Comparison of ENCODE assay signal across 10 mouse cellular contexts in the genomic region with DNA sequence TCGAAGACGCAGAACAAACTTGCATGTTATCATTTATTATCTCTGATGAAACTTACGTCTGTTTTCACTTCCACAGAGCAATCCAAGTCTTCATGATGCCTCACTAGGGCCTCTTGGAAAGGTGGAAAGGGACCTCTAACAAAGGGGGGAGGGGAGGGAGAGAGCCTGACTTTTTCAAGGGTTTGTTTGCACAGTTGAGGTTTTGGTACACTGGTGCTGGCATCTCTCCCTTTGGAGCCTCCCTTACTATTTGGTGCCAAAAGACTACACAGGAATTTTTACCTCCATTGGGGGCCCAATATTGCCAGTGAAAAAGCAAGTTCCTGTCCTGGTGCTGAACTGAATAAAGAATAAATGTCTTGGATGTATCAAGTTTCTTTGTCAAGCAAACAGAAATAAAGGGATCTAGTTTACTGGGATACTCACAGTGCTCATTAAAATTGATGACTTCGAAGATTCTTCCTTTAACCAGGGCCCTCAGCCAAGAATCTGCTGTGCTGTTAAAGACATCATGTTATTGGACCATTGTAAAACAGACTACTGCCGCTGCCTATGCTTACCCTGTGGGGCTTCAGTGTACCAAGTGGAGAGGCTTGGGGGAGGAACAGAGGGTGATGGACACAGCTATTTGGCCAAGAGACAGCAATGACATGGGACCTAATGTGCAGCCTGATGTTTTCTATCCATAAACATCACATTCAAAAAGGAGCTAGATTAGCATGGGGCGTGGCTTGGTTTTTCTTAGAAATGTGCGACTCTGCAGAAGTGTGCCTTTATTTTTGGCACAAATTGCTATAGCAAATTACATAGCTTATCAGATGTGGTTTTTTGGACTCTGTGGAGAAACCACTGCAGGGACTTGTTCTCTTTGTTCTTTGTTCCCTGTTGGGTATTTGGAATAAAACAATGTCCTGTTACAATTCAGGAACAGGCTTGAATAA.
DNase-seq lines count a peak whose midpoint lies in the region; ATAC-seq and TF ChIP-seq lines count a peak whose summit lies in the region.
"Had no signal": no experiment of that assay in that cellular context is flagged by ENCODE, and none has a peak within 500 bp of the region (broad histone marks: within the 10 kb centered on the region; RNA-seq: fewer than 3 reads in every experiment).

No protein-coding gene starts in this region.

- no peaks in the 10 kb centered on the region for H3K9me3 ChIP-seq in midbrain, embryonic 11.5 days (ENCODE audit: control insufficient read depth, low read length)
- H3K9me3 ChIP-seq in midbrain, embryonic 10.5 days (replicated peaks) = no peaks in the 10 kb centered on the region

- no peak for TF ChIP-seq CTCF in thymus, adult 2 months (IDR thresholded peaks at IDR 0.05; ENCODE audit: borderline replicate concordance, control insufficient read depth, extremely low read depth, insufficient read depth, low read length, poor library complexity)

- no peak overlapping the region for H3ac ChIP-seq in myocyte (ENCODE audit: control insufficient read depth, insufficient read length)

- H3K79me2 ChIP-seq in myocyte (ENCODE audit: control insufficient read depth, insufficient read depth) = no peaks in the 10 kb centered on the region

- H3K4me2 ChIP-seq in midbrain, embryonic 11.5 days = no peak overlapping the region
- peak overlapping the region; percentile 10 for H3K4me2 ChIP-seq in myocyte (ENCODE audit: low read depth)

- no peak for ATAC-seq in midbrain, embryonic 11.5 days (ENCODE audit: low FRiP score)

- no peaks in the 10 kb centered on the region for H3K27me3 ChIP-seq in midbrain, embryonic 11.5 days (ENCODE audit: control insufficient read depth, insufficient read depth, low read length)
- H3K27me3 ChIP-seq in midbrain, embryonic 10.5 days (ENCODE audit: low read depth, poor library complexity, severe bottlenecking) = no peaks in the 10 kb centered on the region
- H3K27me3 ChIP-seq in myocyte (ENCODE audit: control insufficient read depth, insufficient read depth, insufficient read length) = no peaks in the 10 kb centered on the region
- H3K27me3 ChIP-seq in thymus, adult 2 months (ENCODE audit: control insufficient read depth, insufficient read depth, low read length) = no peaks in the 10 kb centered on the region

- TF ChIP-seq POLR2A in myocyte (IDR thresholded peaks at IDR 0.05; ENCODE audit: insufficient read length, low read depth) = no peak
- TF ChIP-seq POLR2A in thymus, adult 2 months (IDR thresholded peaks at IDR 0.05; ENCODE audit: control insufficient read depth, extremely low read depth, insufficient read depth, low read length, poor library complexity) = no peak

- H3K27ac ChIP-seq in midbrain, embryonic 11.5 days (ENCODE audit: low read depth, low read length) = no peak overlapping the region
- H3K27ac ChIP-seq in midbrain, embryonic 10.5 days (replicated peaks) = no peak overlapping the region
- no peak overlapping the region for H3K27ac ChIP-seq in thymus, adult 2 months (ENCODE audit: control insufficient read depth, insufficient read depth, low read length)
- H3K27ac ChIP-seq: macrophage had no signal

- WGBS in midbrain, embryonic 11.5 days = 88% methylated on average over 7 of the region's 7 CpGs
- WGBS in midbrain, embryonic 10.5 days = 90% methylated on average over 7 of the region's 7 CpGs
- 46% methylated on average over 7 of the region's 7 CpGs for WGBS in thymus, adult 2 months

- peak; percentile 16 for DNase-seq in gastrocnemius, postnatal 25 days
- no peak for DNase-seq in gastrocnemius, adult 8-10 months (ENCODE audit: low spot score in 2 of 2)
- DNase-seq in midbrain, embryonic 11.5 days (ENCODE audit: low spot score, missing footprints) = peak; percentile 53
- DNase-seq in midbrain, embryonic 10.5 days (ENCODE audit: low spot score) = no peak
- DNase-seq in kidney, postnatal 4 days = peak; percentile 31 to 44
- DNase-seq in thymus, adult 2 months = no peak
- no peak for DNase-seq in adrenal gland, postnatal 4 days (ENCODE audit: low spot score in 2 of 2)
- DNase-seq: thymus, postnatal 25 days had no signal

- H3K9ac ChIP-seq in midbrain, embryonic 11.5 days (ENCODE audit: low read length) = no peak overlapping the region

- no peak overlapping the region for H3K4me3 ChIP-seq in midbrain, embryonic 11.5 days (ENCODE audit: low read depth, low read length)
- H3K4me3 ChIP-seq in midbrain, embryonic 10.5 days = no peak overlapping the region
- H3K4me3 ChIP-seq in myocyte = no peak overlapping the region
- no peak overlapping the region for H3K4me3 ChIP-seq in thymus, adult 2 months (ENCODE audit: control insufficient read depth, insufficient read depth, low read length)

- peaks cover 9% of the 10 kb centered on the region; the same call in 1 of the 2 replicates for H3K4me1 ChIP-seq in midbrain, embryonic 11.5 days (ENCODE audit: control insufficient read depth, insufficient read depth, low read length)
- H3K4me1 ChIP-seq in midbrain, embryonic 10.5 days = peaks cover 30% of the 10 kb centered on the region
- H3K4me1 ChIP-seq in thymus, adult 2 months (replicated peaks; ENCODE audit: control insufficient read depth, insufficient read depth, low read length) = no peaks in the 10 kb centered on the region; the same call in 1 of the 2 replicates

- H3K36me3 ChIP-seq in midbrain, embryonic 11.5 days (ENCODE audit: control insufficient read depth, insufficient read depth, low read length) = no peaks in the 10 kb centered on the region
- no peaks in the 10 kb centered on the region for H3K36me3 ChIP-seq in midbrain, embryonic 10.5 days
- H3K36me3 ChIP-seq in myocyte (ENCODE audit: control insufficient read depth, insufficient read depth) = no peaks in the 10 kb centered on the region
- no peaks in the 10 kb centered on the region for H3K36me3 ChIP-seq in thymus, adult 2 months (ENCODE audit: control insufficient read depth, insufficient read depth, low read length)

TF ChIP-seq in myocyte, 11 proteins besides CTCF, POLR2A, EP300 and RAD21:
- no peak for TF ChIP-seq CEBPB (IDR thresholded peaks at IDR 0.05; ENCODE audit: insufficient read depth, poor library complexity, severe bottlenecking)
- no peak for TF ChIP-seq TCF3 (IDR thresholded peaks at IDR 0.05; ENCODE audit: insufficient read length, low read depth)
- TF ChIP-seq MYOD1 (IDR thresholded peaks at IDR 0.05; ENCODE audit: control insufficient read depth in 1 of 3, insufficient read length in 2 of 3, low read depth in 2 of 3) = no peak
- TF ChIP-seq POLR2AphosphoS2 (IDR thresholded peaks at IDR 0.05; ENCODE audit: insufficient read length, low read depth) = no peak
- TF ChIP-seq E2F4 (IDR thresholded peaks at IDR 0.05; ENCODE audit: insufficient read depth) = no peak
- TF ChIP-seq TCF12 (IDR thresholded peaks at IDR 0.05; ENCODE audit: insufficient read depth, poor library complexity, severe bottlenecking) = no peak
- no peak for TF ChIP-seq SRF (IDR thresholded peaks at IDR 0.05; ENCODE audit: control insufficient read depth, insufficient read length, low read depth)
- TF ChIP-seq MYOG (IDR thresholded peaks at IDR 0.05; ENCODE audit: control insufficient read depth in 1 of 3, insufficient read depth in 1 of 3, insufficient read length in 2 of 3, low read depth in 2 of 3) = no peak
- no peak for TF ChIP-seq USF1 (IDR thresholded peaks at IDR 0.05; ENCODE audit: low read depth)
- TF ChIP-seq REST (IDR thresholded peaks at IDR 0.05; ENCODE audit: insufficient read depth, insufficient read length) = no peak
- no peak for TF ChIP-seq MAX (IDR thresholded peaks at IDR 0.05; ENCODE audit: low read depth)

Comparison
In these comparisons a context has a peak if more than half of its experiments do, and no peak if none do; other contexts are left out.
1. DNase-seq: peak in gastrocnemius, postnatal 25 days (single experiment), midbrain, embryonic 11.5 days (single experiment) and kidney, postnatal 4 days (2 of 2); none in gastrocnemius, adult 8-10 months (0 of 2), midbrain, embryonic 10.5 days (single experiment), thymus, adult 2 months (single experiment) and adrenal gland, postnatal 4 days (0 of 2).